Mouse (Mus musculus) liver, postnatal 0 days (tissue): ENCODE measurements around the gene Tmem40. TPM values are rescaled to one million over a fixed set of nuclear protein-coding genes. Genes with fewer than 3 reads are reported as not detected.

Source experiments
- ATAC-seq: fragments of 200-750 bp; cut with Nextera tagmentation; 2 replicates; pipeline ENCODE4 v1.8.0; 2017; ENCODE audit warnings: mild to moderate bottlenecking, moderate library complexity
- DNase-seq: peaks from one replicate; pipeline ENCODE4 v3.0.0-alpha.2; 2016
- H3K27ac ChIP-seq: fragments of 300-500 bp; sonication (generic); 2 replicates; pipeline ENCODE4 v1.5.1; 2014; ENCODE audit warnings: antibody characterized with exemption, moderate library complexity, mild to moderate bottlenecking, low read depth
- H3K27me3 ChIP-seq: fragments of 300-500 bp; sonication (generic); 2 replicates; pipeline ENCODE4 v1.6.1; 2014; ENCODE audit warnings: low read length, control low read depth, mixed read lengths; ENCODE audit not compliant: insufficient read depth
- H3K36me3 ChIP-seq: fragments of 300-500 bp; sonication (generic); replicated peaks from 2 replicates; pipeline ENCODE4 v1.6.1; 2014; ENCODE audit warnings: mild to moderate bottlenecking, control low read depth, low read length, moderate library complexity, mixed read lengths; ENCODE audit not compliant: insufficient read depth
- H3K4me1 ChIP-seq: fragments of 300-500 bp; sonication (generic); 2 replicates; pipeline ENCODE4 v1.6.1; 2014; ENCODE audit warnings: antibody characterized with exemption, mild to moderate bottlenecking, control low read depth; ENCODE audit not compliant: insufficient read depth
- H3K4me2 ChIP-seq: fragments of 300-500 bp; sonication (generic); 2 replicates; pipeline ENCODE4 v1.6.1; 2014; ENCODE audit warnings: low read depth, mild to moderate bottlenecking, low read length, moderate library complexity, mixed read lengths
- H3K4me3 ChIP-seq: fragments of 300-500 bp; sonication (generic); 2 replicates; pipeline ENCODE4 v1.5.1; 2014; ENCODE audit warnings: low read depth, low read length
- H3K9ac ChIP-seq: fragments of 300-500 bp; sonication (generic); replicated peaks from 2 replicates; pipeline ENCODE4 v1.6.1; 2014; ENCODE audit warnings: mild to moderate bottlenecking, moderate library complexity
- H3K9me3 ChIP-seq: fragments of 300-500 bp; sonication (generic); 2 replicates; pipeline ENCODE4 v1.6.1; 2016; ENCODE audit warnings: mild to moderate bottlenecking, control low read depth, low read length, mixed read lengths
- CTCF ChIP-seq: sonication (generic); IDR thresholded peaks from 2 replicates; pipeline ENCODE4 v1.5.1; 2016; ENCODE audit warnings: antibody characterized with exemption, low read depth
- EP300 ChIP-seq: IDR thresholded peaks from 2 replicates; pipeline ENCODE4 v1.6.1; 2016; ENCODE audit warnings: antibody characterized with exemption, low read depth, mild to moderate bottlenecking
- WGBS: fragments of 180-500 bp; shearing (Covaris S2); extraction: QIAGEN DNeasy Blood & Tissue Kit; methylation state at CpG from one replicate; pipeline ENCODE4 v1.1.7; 2014; ENCODE audit not compliant: insufficient replicate concordance; 5-methylcytosine and 5-hydroxymethylcytosine counted together
- polyA plus RNA-seq: library from polyadenylated mRNA; unstranded; fragments of >200 nt; fragmentation: Nextera tagmentation; extraction: Ambion mirVana; gene quantifications from 2 replicates; pipeline ENCODE4 v1.2.1, GENCODE M21; 2015

Gene Tmem40
- polyA plus RNA-seq, 1 experiment from 2014 or later, result 21.2 TPM

DNA sequence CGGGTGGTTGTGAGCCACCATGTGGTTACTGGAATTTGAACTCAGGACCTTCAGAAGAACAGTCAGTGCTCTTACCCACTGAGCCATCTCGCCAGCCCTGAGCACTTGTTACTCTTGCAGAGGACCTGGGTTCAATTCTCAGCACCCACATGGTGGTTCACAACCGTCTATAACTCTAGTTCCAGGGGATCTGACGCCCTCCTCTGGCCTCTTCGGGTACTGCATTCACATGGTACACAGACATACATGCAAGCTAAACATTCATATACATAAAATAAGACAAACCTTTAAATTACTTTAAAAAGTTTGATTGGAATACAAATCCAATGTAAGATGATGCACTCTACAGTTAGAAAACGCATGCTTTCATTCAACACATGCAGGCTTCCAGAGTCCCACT is 10.0 kb upstream of the Tmem40 start:
- H3K36me3 ChIP-seq, result no peaks in the 10 kb centered on the region
- no peak overlapping the region for H3K4me3 ChIP-seq
- ATAC-seq (no peak), DNase-seq (no peak)
- no peak overlapping the region for H3K9ac ChIP-seq
- H3K27me3 ChIP-seq, result no peaks in the 10 kb centered on the region
- H3K9me3 ChIP-seq, result no peaks in the 10 kb centered on the region
- no peak overlapping the region for H3K4me2 ChIP-seq
- peak; percentile 29; the same call in 1 of the 2 replicates for TF ChIP-seq CTCF
- no peak for TF ChIP-seq EP300
- H3K27ac ChIP-seq, result no peak overlapping the region
- WGBS, result 70% methylated on average over 6 of the region's 6 CpGs
- peaks cover 23% of the 10 kb centered on the region for H3K4me1 ChIP-seq

DNA sequence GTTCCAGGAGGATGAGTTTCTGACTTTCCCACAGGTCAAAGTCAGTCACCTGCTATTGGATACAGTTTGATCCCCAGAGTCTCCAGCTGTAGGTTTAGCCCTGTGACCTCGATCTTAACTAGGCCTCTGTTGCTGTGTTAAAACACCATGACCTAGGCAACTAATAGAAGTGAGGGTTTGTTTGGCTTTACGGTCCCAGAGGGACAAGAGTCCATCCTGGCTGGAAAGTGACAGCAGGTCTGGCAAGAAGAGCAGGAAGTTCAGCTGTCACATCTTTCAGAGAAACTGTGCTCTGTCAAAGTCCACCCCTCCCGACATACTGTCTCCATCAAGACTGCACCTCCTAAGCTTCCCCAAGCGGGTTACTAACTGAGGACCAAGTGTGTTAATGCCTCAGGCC is 8.6 kb upstream of the Tmem40 start:
- Histone ChIP-seq H3K4me1 (peaks cover 17% of the 10 kb centered on the region), H3K9ac (no peak overlapping the region), H3K9me3 (no peaks in the 10 kb centered on the region), H3K36me3 (no peaks in the 10 kb centered on the region), H3K4me2 (no peak overlapping the region), H3K27ac (peak overlapping the region; percentile 22; the same call in 1 of the 2 replicates), H3K4me3 (no peak overlapping the region), H3K27me3 (no peaks in the 10 kb centered on the region)
- ATAC-seq (peak; percentile 67), DNase-seq (no peak)
- TF ChIP-seq CTCF (no peak), EP300 (no peak)
- WGBS, result 54% methylated on average over 4 of the region's 4 CpGs

DNA sequence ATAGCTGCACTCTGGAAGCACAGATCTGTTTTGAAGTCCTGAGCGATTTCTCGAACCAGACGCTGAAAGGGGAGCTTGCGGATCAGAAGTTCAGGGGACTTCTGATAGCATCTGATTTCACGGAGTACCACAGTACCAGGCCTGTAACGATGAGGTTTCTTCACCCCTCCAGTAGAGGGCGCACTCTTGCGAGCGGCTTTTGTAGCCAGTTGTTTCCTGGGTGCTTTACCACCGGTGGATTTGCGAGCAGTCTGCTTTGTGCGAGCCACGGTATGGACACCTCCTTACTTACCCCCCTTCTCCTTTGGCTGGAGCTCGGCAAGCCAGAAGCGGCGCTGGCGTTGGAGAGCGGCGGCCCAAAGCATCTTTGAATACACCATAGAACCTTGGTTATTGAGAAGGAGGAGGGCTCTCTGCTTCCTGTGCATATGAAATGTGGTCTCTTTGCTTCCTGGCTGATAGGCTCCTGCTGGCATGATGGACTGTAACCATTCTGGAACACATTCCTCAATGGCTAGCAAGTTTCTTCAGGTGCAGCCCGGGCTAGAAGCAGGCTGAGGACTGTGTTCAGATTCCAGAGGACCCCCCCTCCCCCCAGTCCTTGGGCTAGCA is 8.0 kb upstream of the Tmem40 start:
- Histone ChIP-seq H3K4me2 (no peak overlapping the region), H3K4me3 (no peak overlapping the region), H3K36me3 (no peaks in the 10 kb centered on the region), H3K9me3 (no peaks in the 10 kb centered on the region), H3K9ac (no peak overlapping the region), H3K4me1 (peaks cover 12% of the 10 kb centered on the region), H3K27me3 (no peaks in the 10 kb centered on the region), H3K27ac (peak overlapping the region; percentile 22; the same call in 1 of the 2 replicates)
- ATAC-seq (no peak), DNase-seq (no peak)
- TF ChIP-seq CTCF (peak; percentile 48), EP300 (no peak)
- 76% methylated on average over 20 of the region's 20 CpGs for WGBS

DNA sequence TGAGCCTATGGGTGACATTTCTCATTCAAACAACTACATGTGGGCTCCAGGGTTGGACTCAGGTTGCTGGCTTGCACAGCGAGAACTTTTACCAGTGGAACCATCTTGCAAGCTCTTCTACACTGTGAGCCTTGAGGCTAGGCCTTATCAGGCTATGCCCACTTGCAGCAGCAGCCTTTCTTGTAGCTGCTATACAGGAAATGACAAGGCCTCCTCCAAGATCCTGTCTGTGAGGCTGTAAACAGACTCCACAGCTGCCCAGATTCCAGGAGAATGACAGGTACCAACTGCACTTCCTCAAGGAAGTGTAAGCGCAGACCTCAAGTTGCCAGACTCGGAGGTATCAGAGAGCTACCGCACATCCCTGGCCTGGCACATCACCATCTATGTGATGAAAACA is 6.0 kb upstream of the Tmem40 start:
- 37% methylated on average over 4 of the region's 4 CpGs for WGBS
- no peaks in the 10 kb centered on the region for H3K36me3 ChIP-seq
- TF ChIP-seq CTCF (no peak), EP300 (no peak)
- H3K9ac ChIP-seq, result no peak overlapping the region
- no peak for DNase-seq
- peak; percentile 22; the same call in 1 of the 2 replicates for ATAC-seq
- no peak overlapping the region for H3K4me2 ChIP-seq
- H3K9me3 ChIP-seq, result no peaks in the 10 kb centered on the region
- 0 out of 2 replicates have a peak overlapping the region, but pooled peaks have one; percentile 44 for H3K27ac ChIP-seq
- peaks cover 13% of the 10 kb centered on the region; the same call in 1 of the 2 replicates for H3K4me1 ChIP-seq
- no peak overlapping the region for H3K4me3 ChIP-seq
- no peaks in the 10 kb centered on the region for H3K27me3 ChIP-seq

DNA sequence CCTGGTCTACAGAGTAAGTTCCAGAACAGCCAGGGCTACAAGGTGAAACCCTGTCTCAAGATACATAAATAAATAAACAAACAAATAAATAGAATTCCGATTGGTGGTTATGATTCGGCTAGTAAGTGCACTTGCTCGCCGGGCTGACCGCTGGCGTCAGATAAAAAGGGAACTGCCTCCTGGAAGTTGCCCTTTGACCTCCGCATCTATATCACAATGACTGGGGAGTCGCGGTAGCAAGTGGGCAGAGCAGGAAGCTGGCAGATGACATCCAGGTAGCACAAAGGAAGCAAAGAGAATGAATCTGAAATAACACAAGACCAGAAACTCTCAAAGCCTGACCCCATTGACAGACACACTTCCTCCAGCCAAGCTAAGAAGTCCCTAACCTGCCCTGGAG is 5.1 kb upstream of the Tmem40 start:
- Histone ChIP-seq H3K9me3 (no peaks in the 10 kb centered on the region), H3K27ac (no peak overlapping the region)
- TF ChIP-seq CTCF, result no peak
- TF ChIP-seq EP300, result no peak

DNA sequence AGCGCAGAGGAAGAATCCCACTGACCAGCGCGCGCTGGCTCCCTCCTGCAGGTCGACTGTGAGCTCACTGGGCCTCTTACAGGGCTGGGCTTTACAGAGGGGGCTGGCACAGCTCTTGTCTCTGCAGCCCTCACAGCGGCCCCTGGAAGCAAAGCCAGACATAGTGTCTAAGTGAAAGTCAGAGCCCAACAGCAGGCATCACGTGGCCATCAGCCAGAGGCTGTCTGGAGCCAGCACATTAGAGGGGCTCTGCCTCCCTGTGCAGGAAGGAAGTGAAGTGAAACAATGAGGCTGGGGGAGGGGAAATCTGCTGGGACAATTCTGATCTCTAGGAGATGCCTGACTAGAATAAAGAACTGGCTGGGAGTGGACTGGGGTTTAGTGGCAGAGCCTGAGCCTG is 2.0 kb upstream of the Tmem40 start:
- H3K9me3 ChIP-seq, result no peaks in the 10 kb centered on the region
- TF ChIP-seq EP300 (no peak), CTCF (no peak)
- no peaks in the 10 kb centered on the region for H3K36me3 ChIP-seq
- no peak overlapping the region; the same call in 1 of the 2 replicates for H3K9ac ChIP-seq
- WGBS, result 12% methylated on average over 7 of the region's 7 CpGs
- DNase-seq, result peak; percentile 55
- peaks cover 31% of the 10 kb centered on the region for H3K4me1 ChIP-seq
- H3K4me3 ChIP-seq, result no peak overlapping the region
- no peaks in the 10 kb centered on the region for H3K27me3 ChIP-seq
- H3K27ac ChIP-seq, result peak overlapping the region; percentile 53
- peak; percentile 55 for ATAC-seq
- H3K4me2 ChIP-seq, result peak overlapping the region; percentile 49

More for the DNA sequence above, 5.1 kb upstream of the Tmem40 start:
- no peak overlapping the region for H3K4me3 ChIP-seq
- H3K36me3 ChIP-seq, result no peaks in the 10 kb centered on the region
- no peak overlapping the region for H3K4me2 ChIP-seq
- DNase-seq (no peak), ATAC-seq (no peak)
- H3K9ac ChIP-seq, result no peak overlapping the region
- WGBS, result 27% methylated on average over 9 of the region's 9 CpGs
- H3K4me1 ChIP-seq, result peaks cover 16% of the 10 kb centered on the region
- no peaks in the 10 kb centered on the region for H3K27me3 ChIP-seq
